Mouse (Mus musculus): ENCODE measurements around the gene Neb. TPM values are rescaled to one million over a fixed set of nuclear protein-coding genes. Genes with fewer than 3 reads are reported as not detected.

Gene Neb
- polyA plus RNA-seq, 1 experiment from 2014 or later, result 0.50 TPM

GRCm38 (mm10) chr2:52412524-52413037 is 34.3 kb upstream of the Neb start:
- H3K4me3 ChIP-seq, result no peak overlapping the region
- no peak for ATAC-seq
- peaks cover 16% of the 10 kb centered on the region for H3K9me3 ChIP-seq (replicated peaks)
- H3K27me3 ChIP-seq (replicated peaks), result no peaks in the 10 kb centered on the region
- no peaks in the 10 kb centered on the region for H3K4me1 ChIP-seq
- no peak overlapping the region for H3K27ac ChIP-seq
- peaks cover 85% of the 10 kb centered on the region for H3K36me3 ChIP-seq
- 90% methylated on average over 5 of the region's 5 CpGs for WGBS (ENCODE audit: insufficient replicate concordance)
- H3K9ac ChIP-seq, result no peak overlapping the region
- H3K4me2 ChIP-seq, result no peak overlapping the region

DNA sequence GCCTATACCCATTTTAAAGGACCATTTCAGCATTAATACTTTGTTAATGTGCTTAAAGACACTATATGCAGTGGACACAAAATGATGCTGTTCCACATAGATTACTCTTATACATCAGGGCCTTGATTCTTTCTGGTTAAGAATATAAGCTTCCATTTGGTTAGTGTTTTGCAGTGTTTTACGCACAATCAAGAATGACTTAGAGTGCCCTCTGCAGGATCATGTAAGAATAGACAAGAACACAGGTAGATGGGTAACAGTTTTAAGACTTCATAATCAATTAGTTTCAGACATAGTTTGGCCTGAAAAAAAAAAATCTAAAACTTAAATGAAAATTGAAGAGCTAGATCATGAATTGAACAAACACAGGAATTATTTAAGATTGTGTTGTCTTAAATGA is 28.2 kb upstream of the Neb start:
- H3K9me3 ChIP-seq (replicated peaks), result peaks cover 16% of the 10 kb centered on the region
- H3K27me3 ChIP-seq (replicated peaks), result no peaks in the 10 kb centered on the region
- no peaks in the 10 kb centered on the region for H3K4me1 ChIP-seq
- H3K4me3 ChIP-seq, result no peak overlapping the region
- no peak overlapping the region for H3K4me2 ChIP-seq
- WGBS (ENCODE audit: insufficient replicate concordance), result 76% methylated on average over 1 of the region's 1 CpGs
- ATAC-seq, result no peak
- peaks cover 87% of the 10 kb centered on the region for H3K36me3 ChIP-seq
- H3K27ac ChIP-seq, result no peak overlapping the region
- H3K9ac ChIP-seq, result no peak overlapping the region

DNA sequence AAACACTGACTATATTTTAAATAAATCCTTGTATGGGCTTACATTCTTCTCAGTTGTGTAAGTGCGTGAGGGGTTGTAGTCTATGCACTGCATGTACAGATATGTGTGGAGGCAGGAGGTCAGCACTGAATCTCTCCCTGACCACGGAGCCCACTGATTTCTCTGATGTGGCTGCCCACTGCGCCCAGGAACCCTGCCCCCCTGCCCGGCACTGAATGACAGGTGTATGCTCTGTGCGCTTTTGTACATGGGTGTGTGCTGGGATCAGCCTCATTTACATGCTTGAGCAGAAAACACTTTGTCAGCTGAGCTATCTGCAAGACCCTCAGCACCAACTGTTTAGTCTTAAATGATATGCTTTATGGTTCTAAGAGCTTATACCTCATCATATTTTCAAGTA is 27.0 kb upstream of the Neb start:
- H3K27ac ChIP-seq, result no peak overlapping the region
- ATAC-seq, result no peak
- H3K36me3 ChIP-seq, result peaks cover 81% of the 10 kb centered on the region
- no peak overlapping the region for H3K4me2 ChIP-seq
- no peaks in the 10 kb centered on the region for H3K27me3 ChIP-seq (replicated peaks)
- H3K9ac ChIP-seq, result no peak overlapping the region
- H3K4me1 ChIP-seq, result no peaks in the 10 kb centered on the region
- no peak overlapping the region for H3K4me3 ChIP-seq
- H3K9me3 ChIP-seq (replicated peaks), result peaks cover 8% of the 10 kb centered on the region
- 86% methylated on average over 5 of the region's 5 CpGs for WGBS (ENCODE audit: insufficient replicate concordance)

- no peak for ATAC-seq
- Histone ChIP-seq H3K27me3 (replicated peaks) (no peaks in the 10 kb centered on the region), H3K27ac (no peak overlapping the region), H3K4me1 (0 out of 2 replicates have a peak, but pooled peaks cover 3% of the 10 kb centered on the region), H3K9me3 (replicated peaks) (no peaks in the 10 kb centered on the region), H3K4me2 (no peak overlapping the region), H3K36me3 (peaks cover 6% of the 10 kb centered on the region), H3K9ac (no peak overlapping the region), H3K4me3 (no peak overlapping the region)
- WGBS (ENCODE audit: insufficient replicate concordance), result 71% methylated on average over 5 of the region's 5 CpGs
Observed at GRCm38 (mm10) chr2:52394529-52394928, 16.3 kb upstream of the Neb start.

- Histone ChIP-seq H3K9me3 (replicated peaks) (no peaks in the 10 kb centered on the region), H3K4me1 (0 out of 2 replicates have a peak, but pooled peaks cover 7% of the 10 kb centered on the region), H3K36me3 (no peaks in the 10 kb centered on the region), H3K4me3 (no peak overlapping the region), H3K4me2 (no peak overlapping the region), H3K9ac (no peak overlapping the region), H3K27ac (no peak overlapping the region), H3K27me3 (replicated peaks) (no peaks in the 10 kb centered on the region)
- 29% methylated on average over 2 of the region's 2 CpGs for WGBS (ENCODE audit: insufficient replicate concordance)
- ATAC-seq, result no peak
Observed at GRCm38 (mm10) chr2:52390415-52390975, 12.2 kb upstream of the Neb start.

- Histone ChIP-seq H3K27me3 (replicated peaks) (no peaks in the 10 kb centered on the region), H3K9me3 (replicated peaks) (no peaks in the 10 kb centered on the region), H3K9ac (no peak overlapping the region), H3K36me3 (no peaks in the 10 kb centered on the region), H3K4me3 (no peak overlapping the region), H3K4me1 (0 out of 2 replicates have a peak, but pooled peaks cover 7% of the 10 kb centered on the region), H3K27ac (no peak overlapping the region), H3K4me2 (no peak overlapping the region)
- no peak for ATAC-seq
- WGBS (ENCODE audit: insufficient replicate concordance), result 62% methylated on average over 3 of the region's 3 CpGs
Observed at GRCm38 (mm10) chr2:52389975-52390374, 11.7 kb upstream of the Neb start.

GRCm38 (mm10) chr2:52386451-52386850 is 8.2 kb upstream of the Neb start:
- WGBS (ENCODE audit: insufficient replicate concordance), result 60% methylated on average over 6 of the region's 6 CpGs
- Histone ChIP-seq H3K9me3 (replicated peaks) (no peaks in the 10 kb centered on the region), H3K27ac (no peak overlapping the region), H3K4me2 (no peak overlapping the region), H3K4me1 (0 out of 2 replicates have a peak, but pooled peaks cover 7% of the 10 kb centered on the region), H3K27me3 (replicated peaks) (no peaks in the 10 kb centered on the region), H3K36me3 (no peaks in the 10 kb centered on the region), H3K4me3 (no peak overlapping the region), H3K9ac (no peak overlapping the region)
- ATAC-seq, result no peak

DNA sequence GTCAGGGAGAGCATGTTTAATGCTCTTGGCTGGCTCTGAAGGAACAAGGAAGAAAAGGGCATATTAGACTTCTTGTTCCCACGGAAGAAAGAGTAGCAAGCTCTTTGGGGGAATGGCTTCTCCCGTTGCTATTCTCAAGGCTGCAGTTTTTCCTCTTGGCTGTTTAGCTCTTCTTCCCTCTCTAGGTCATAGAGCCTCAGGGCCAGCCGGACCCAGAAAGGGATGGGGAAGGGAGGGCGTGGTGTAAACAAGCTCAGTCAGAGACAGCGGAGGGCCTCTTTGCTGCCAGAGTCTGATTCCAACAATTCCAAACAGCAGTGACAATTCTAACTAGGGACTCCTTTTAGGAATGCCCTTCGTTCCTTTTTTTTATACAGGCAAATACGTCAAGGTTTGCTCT is 7.8 kb upstream of the Neb start:
- H3K9ac ChIP-seq, result no peak overlapping the region
- ATAC-seq, result no peak
- H3K4me2 ChIP-seq, result no peak overlapping the region
- no peak overlapping the region for H3K27ac ChIP-seq
- H3K36me3 ChIP-seq, result no peaks in the 10 kb centered on the region
- H3K4me3 ChIP-seq, result no peak overlapping the region
- WGBS (ENCODE audit: insufficient replicate concordance), result 38% methylated on average over 7 of the region's 7 CpGs
- no peaks in the 10 kb centered on the region for H3K9me3 ChIP-seq (replicated peaks)
- H3K4me1 ChIP-seq, result 0 out of 2 replicates have a peak, but pooled peaks cover 7% of the 10 kb centered on the region
- H3K27me3 ChIP-seq (replicated peaks), result no peaks in the 10 kb centered on the region

DNA sequence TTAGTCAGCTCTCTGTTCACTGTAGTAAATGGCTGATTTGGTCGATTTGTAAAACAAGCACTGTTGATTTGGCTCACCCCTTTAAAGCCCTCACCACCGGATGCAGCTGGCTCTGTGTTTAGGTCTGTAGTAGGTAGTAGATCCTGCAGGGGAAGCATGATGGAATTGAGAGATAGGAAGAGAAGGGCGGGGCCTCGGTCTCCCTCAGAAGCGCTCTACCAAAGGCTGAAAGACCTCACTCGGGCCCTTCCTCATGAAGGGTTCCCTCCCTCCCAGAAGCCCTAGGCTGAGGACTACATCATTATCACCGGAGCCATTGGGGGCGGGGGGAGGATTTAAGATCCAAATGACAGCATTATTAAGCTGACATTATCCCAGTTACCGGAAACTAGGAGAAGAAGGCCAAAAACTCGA is 581 bp upstream of the Neb start:
- peak; percentile 86 for ATAC-seq
- Histone ChIP-seq H3K4me3 (peak overlapping the region; percentile 40), H3K9ac (no peak overlapping the region), H3K36me3 (no peaks in the 10 kb centered on the region), H3K27ac (0 out of 2 replicates have a peak overlapping the region, but pooled peaks have one; percentile 56), H3K27me3 (replicated peaks) (no peaks in the 10 kb centered on the region; the same call in 1 of the 2 replicates), H3K4me2 (peak overlapping the region; percentile 64), H3K9me3 (replicated peaks) (no peaks in the 10 kb centered on the region), H3K4me1 (peaks cover 16% of the 10 kb centered on the region)
- 34% methylated on average over 10 of the region's 10 CpGs for WGBS (ENCODE audit: insufficient replicate concordance)

DNA sequence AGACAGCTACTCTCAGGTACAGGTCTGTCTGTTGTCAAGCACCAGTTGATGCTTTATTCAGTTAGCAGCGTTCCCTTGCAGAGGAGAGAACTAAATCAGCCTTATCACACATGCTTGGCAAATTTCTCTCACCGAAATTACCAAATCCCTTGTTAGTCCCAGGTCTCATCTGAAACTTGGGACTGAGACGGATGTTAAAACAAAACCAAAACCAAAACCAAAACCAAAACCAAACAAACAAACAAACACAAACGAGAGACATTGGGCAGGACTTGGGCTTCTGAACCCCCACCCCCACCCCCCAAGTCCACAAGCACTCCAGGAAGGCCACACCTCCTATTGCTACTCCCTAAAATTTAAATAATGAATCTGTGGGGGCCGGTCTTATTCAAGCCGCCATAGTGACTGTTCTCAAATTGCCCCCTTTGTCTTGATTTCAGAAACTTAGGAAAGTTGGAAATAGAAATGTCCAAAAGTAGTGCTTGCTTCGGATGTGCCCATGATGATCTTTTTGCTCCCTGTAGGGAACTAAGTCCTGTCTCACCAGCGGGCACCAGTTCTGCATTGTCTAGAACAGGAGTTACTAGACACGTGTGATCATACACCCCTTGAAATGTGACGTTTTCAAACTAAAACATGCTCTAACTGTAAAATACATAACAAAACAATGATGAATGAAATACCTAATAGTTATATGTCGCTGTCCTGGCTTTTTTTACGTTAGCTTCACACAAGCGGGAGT is 397 bp downstream of the Neb start:
- H3K27ac ChIP-seq, result no peak overlapping the region
- peaks cover 16% of the 10 kb centered on the region for H3K4me1 ChIP-seq
- H3K9me3 ChIP-seq (replicated peaks), result no peaks in the 10 kb centered on the region
- WGBS (ENCODE audit: insufficient replicate concordance), result 34% methylated on average over 13 of the region's 13 CpGs
- H3K27me3 ChIP-seq (replicated peaks), result no peaks in the 10 kb centered on the region; the same call in 1 of the 2 replicates
- H3K36me3 ChIP-seq, result no peaks in the 10 kb centered on the region
- no peak overlapping the region for H3K9ac ChIP-seq
- H3K4me2 ChIP-seq, result peak overlapping the region; percentile 64
- H3K4me3 ChIP-seq, result peak overlapping the region; percentile 40
- peak; percentile 28 for ATAC-seq

GRCm38 (mm10) chr2:52374706-52375105 is 3.6 kb downstream of the Neb start:
- H3K4me2 ChIP-seq, result no peak overlapping the region
- no peak overlapping the region for H3K27ac ChIP-seq
- H3K9ac ChIP-seq, result no peak overlapping the region
- H3K9me3 ChIP-seq (replicated peaks), result no peaks in the 10 kb centered on the region
- H3K4me1 ChIP-seq, result peaks cover 16% of the 10 kb centered on the region
- H3K36me3 ChIP-seq, result no peaks in the 10 kb centered on the region
- no peak for ATAC-seq
- WGBS (ENCODE audit: insufficient replicate concordance), result 75% methylated on average over 6 of the region's 6 CpGs
- H3K27me3 ChIP-seq (replicated peaks), result no peaks in the 10 kb centered on the region; the same call in 1 of the 2 replicates
- no peak overlapping the region for H3K4me3 ChIP-seq

- Histone ChIP-seq H3K27me3 (replicated peaks) (no peaks in the 10 kb centered on the region; the same call in 1 of the 2 replicates), H3K4me1 (no peaks in the 10 kb centered on the region; the same call in 1 of the 2 replicates), H3K36me3 (no peaks in the 10 kb centered on the region), H3K9ac (no peak overlapping the region), H3K27ac (no peak overlapping the region), H3K4me3 (no peak overlapping the region), H3K9me3 (replicated peaks) (no peaks in the 10 kb centered on the region), H3K4me2 (no peak overlapping the region)
- 50% methylated on average over 6 of the region's 6 CpGs for WGBS (ENCODE audit: insufficient replicate concordance)
- ATAC-seq, result no peak
Observed at GRCm38 (mm10) chr2:52372480-52372879, 5.8 kb downstream of the Neb start.
